Mouse (Mus musculus) layer of hippocampus, adult 2 months (tissue): ENCODE measurements around the gene Scn10a. TPM values are rescaled to one million over a fixed set of nuclear protein-coding genes. Genes with fewer than 3 reads are reported as not detected.

ENCODE experiments used
- DNase-seq, 2 experiments: peaks; one replicate each; pipeline ENCODE4 v3.0.0; 2022; ENCODE audit warnings: low spot score in 2 of 2
- H3K27ac ChIP-seq: fragments of 200-600 bp; 2 replicates; pipeline ENCODE4 v1.8.1; 2022
- H3K4me3 ChIP-seq: fragments of 200-600 bp; 2 replicates; pipeline ENCODE4 v1.8.1; 2022; ENCODE audit warnings: mild to moderate bottlenecking
- CTCF ChIP-seq: fragments of 200-600 bp; conservative IDR thresholded peaks from 2 replicates; pipeline ENCODE4 v1.8.1; 2022; ENCODE audit warnings: antibody characterized with exemption, mild to moderate bottlenecking, moderate library complexity
- total RNA-seq, 2 experiments: library from RNA; stranded (reverse); gene quantifications; 2 replicates each; pipeline ENCODE4 v1.2.3; 2021

Scn10a gene
- total RNA-seq, 2 experiments from 2014 or later: not detected

DNA sequence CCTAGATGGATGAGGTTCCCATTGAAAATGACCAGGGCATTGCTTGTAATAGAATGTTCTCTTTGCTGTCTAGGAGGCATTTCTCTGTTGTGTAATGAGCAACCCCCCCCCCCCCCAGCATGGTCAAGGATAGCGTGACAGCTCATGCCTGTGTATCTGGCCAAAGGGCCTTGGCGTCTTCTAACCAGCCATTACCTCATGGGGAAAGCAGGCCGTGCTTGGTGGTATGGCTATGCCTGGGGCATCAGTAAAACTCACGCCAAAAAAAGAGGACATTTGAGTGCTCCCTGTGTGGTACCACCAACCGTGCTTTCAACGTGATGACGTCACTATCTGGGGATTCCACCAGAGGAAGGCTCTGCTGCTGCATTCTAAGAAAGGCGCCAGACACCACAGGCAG lies 28.1 kb downstream of the Scn10a start:
- TF ChIP-seq CTCF: no peak
- H3K27ac ChIP-seq: no peak overlapping the region
- no peak overlapping the region for H3K4me3 ChIP-seq
- no peak for DNase-seq

DNA sequence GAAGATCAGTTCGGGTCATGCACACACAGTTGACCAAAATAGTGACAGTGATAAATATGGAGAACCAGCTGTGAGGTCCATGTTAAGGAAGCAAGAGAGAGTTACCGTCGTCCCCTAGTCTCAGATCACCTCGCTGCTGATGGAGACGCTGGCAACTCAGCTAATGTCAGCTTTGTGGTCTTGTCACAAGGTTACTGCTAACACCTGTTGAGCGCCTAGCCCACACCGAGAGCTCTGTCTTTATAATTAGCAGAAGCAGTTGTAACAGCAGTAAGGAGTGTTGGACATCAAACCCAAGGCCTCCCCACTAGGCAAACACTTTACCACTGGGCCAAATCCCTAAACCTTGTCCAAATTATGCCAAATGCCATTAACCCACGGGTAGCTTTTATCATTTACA lies 31.2 kb downstream of the Scn10a start:
- Histone ChIP-seq H3K4me3 (no peak overlapping the region), H3K27ac (no peak overlapping the region)
- DNase-seq: no peak
- TF ChIP-seq CTCF: no peak

DNA sequence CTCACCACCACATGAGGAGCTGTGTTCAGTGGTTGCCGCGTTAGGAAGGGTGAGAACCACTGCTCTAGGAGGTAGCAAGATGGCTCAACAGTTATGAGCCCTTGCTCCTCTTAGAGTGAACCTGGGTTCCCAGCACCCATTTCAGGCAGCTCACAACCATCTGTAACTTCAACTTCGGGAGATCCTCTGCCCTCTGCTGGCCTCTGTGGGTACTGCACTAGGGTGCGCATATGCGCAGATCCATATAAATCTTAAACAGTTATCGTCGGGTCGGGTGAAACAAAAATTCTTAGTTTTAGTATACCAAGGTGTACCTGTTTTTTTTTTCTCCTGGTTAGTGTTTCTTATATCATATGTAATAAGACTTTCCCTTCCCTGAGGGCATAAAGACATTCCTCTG lies 32.9 kb downstream of the Scn10a start:
- peak; percentile 55 for TF ChIP-seq CTCF
- DNase-seq: no peak
- H3K4me3 ChIP-seq: no peak overlapping the region
- H3K27ac ChIP-seq: no peak overlapping the region

DNA sequence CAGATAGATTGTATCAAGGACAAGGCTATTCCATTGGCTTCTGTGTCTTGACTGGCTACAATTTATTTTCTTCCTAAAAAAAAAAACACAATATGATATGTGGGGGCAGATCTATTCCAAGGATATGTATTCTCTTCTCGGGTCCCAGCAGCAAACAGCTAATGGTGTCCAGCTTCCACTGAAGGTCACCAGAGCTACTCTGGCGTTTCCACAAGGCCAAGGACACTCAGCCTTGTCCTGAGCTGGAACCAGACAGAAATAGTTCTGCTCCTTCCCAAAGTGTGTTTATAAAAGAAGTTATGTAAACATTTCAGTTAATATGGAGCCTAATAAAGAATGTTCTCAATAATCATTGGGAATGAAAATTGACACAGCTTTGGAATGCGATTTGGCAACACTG lies 38.2 kb downstream of the Scn10a start:
- DNase-seq: no peak
- no peak overlapping the region for H3K27ac ChIP-seq
- no peak overlapping the region for H3K4me3 ChIP-seq
- no peak for TF ChIP-seq CTCF

DNA sequence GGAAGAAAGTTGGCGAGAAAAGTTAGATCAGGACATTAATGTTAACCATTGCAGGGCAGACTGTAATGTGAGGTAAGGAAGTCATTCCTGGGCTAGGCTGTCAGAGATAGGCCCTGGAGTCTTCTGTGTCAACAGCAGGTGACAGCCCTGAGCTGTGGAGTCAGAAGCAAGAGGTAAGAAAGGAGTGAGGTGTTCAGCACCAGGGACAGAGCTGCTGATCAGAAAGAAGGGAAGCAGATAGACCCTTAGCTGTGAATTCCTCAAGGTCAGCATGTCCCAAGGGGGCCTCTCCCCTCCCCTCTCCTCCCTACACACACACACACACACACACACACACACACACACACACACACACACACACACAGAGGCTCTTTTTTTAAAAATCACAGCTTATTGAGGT lies 55.0 kb downstream of the Scn10a start:
- no peak overlapping the region for H3K27ac ChIP-seq
- no peak for DNase-seq
- no peak overlapping the region for H3K4me3 ChIP-seq
- no peak for TF ChIP-seq CTCF

DNA sequence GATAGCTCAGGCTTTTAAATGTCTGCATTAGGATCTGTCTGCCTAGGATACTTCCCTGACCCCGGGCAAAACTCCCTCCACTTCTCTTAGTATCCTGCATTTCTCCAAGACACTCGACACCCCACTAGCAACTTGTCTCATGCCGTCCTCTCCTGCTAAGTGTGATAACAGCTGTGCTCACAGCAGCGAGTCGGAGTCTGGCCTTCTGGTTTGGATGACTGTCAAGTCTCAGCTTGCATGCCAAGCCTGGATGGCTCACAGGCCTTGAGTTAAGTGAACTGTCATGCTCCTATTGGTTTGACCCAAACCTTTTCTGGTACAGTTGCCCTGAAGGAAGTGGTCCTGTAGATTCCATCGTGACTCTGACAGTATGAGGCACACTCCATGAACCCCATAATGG lies 63.0 kb downstream of the Scn10a start:
- no peak for DNase-seq
- no peak overlapping the region for H3K4me3 ChIP-seq
- no peak for TF ChIP-seq CTCF
- H3K27ac ChIP-seq: no peak overlapping the region

DNA sequence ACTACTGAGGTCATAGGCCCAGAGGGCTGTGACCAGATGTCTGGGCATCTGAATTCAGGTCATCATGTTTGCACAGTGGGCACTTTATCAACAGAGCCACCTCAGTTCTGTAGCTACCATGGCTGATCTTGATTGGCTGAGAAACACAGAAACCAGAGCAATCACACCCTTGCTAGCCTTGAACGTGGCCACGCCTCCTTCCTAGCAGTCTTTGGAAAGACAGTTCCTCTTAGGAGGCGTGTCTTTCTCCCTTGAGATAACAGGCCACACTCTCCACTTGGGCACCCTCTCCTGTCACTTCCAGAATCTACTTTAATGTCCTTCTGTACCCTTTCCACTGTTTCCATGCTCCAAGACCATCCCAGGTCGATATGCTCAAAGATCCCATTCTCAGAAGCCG lies 65.4 kb downstream of the Scn10a start:
- no peak overlapping the region for H3K27ac ChIP-seq
- no peak overlapping the region for H3K4me3 ChIP-seq
- no peak for DNase-seq
- TF ChIP-seq CTCF: no peak

DNA sequence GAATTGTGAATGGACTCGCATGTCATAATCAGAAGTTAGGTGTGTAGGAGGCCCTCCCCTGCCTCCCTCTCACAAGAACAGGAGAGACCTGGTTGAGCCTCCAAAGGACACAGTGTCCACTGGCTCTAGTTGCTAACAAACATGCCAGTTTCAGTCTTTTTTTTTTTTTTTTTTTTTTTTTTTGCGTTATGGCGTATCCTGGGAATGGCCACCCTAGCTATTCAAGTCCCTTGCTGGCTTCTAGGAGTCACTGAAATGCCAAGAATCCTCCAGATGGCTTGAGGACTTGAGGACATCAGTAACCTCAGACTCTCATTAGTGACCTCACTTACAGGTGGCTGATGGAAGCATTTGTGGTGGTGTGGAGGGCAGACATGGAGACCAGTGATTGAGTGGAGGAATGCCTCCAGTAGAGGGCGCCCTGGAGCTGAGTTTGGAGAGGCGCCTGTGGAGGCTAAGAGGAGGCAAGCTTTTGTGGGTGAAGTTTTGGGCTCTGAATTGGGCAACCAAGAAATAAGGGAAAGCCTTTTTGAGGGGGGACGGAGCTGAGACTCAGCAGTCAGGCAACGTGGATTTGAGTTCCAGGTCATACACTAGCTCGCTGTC lies 72.1 kb downstream of the Scn10a start:
- peak; percentile 84 for TF ChIP-seq CTCF
- Histone ChIP-seq H3K4me3 (no peak overlapping the region), H3K27ac (no peak overlapping the region)
- DNase-seq: peak; percentile 34 to 81

DNA sequence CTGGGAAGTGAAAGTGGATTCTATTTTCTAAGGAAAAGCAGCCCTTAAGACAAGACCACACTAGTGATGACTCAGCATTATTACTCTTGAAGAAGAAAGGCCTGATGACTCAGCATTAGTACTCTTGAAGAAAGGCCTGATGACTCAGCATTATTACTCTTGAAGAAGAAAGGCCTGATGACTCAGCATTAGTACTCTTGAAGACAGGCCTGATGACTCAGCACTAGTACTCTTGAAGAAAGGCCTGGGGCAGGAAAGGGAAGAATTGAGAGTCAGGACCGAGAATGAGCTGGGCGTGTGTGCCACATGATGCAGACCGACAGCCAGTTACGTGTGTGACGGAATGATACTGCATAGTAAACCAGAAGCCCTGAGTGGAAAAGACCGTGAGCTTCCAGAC lies 77.1 kb downstream of the Scn10a start:
- no peak overlapping the region for H3K4me3 ChIP-seq
- no peak for TF ChIP-seq CTCF
- H3K27ac ChIP-seq: no peak overlapping the region
- no peak for DNase-seq

DNA sequence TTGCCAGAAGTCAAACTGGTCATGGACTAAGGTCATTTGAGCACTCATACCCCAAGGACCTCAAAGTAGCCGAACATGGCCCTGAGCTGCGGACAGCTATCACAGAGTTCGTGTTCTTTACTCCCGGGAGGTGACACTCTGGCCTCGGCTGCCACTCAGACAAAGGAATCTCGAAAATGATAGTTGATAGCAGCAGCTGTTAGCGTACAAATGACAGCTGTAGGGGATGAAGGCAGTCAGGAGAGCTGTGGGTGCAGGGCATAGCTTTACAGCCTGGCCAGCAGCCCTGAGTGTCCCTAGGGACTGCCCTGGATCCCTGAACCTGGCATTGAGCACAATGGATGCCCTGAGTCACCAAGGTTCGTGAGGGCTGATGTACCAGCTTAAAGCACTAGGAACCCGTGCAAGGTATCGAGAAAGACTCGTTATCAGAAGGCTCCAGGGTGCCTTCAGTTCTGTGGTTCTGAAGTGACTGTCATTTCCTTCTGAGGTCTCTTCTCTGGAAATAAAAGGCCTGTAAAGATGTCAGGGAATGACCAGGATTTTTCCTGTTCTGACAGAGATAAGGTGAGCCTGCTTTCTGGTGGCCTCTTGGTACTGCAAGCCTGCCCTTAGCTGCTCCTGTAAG lies 84.8 kb downstream of the Scn10a start:
- DNase-seq: no peak
- TF ChIP-seq CTCF: no peak
- Histone ChIP-seq H3K27ac (no peak overlapping the region), H3K4me3 (no peak overlapping the region)

DNA sequence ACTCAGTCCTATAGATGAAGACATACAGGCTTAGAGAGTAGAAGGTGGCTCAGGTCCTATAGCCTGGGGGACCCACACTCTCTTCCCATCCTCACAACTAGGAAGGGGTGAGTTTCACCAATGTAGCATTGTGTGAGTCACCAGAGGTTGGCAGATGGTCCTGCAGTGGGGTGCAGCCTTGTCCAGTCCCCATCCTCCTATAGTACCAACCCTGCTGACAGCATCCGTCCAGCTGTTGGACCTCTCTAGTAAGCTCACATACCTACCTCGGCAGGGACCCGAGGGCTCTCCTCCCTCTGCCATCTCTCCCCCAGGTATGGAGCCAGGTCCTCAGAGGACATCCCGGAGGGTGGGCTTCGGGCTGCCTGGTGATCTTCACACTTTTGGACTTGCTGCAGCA lies 85.6 kb downstream of the Scn10a start:
- Histone ChIP-seq H3K27ac (no peak overlapping the region), H3K4me3 (no peak overlapping the region)
- DNase-seq: no peak
- TF ChIP-seq CTCF: no peak

DNA sequence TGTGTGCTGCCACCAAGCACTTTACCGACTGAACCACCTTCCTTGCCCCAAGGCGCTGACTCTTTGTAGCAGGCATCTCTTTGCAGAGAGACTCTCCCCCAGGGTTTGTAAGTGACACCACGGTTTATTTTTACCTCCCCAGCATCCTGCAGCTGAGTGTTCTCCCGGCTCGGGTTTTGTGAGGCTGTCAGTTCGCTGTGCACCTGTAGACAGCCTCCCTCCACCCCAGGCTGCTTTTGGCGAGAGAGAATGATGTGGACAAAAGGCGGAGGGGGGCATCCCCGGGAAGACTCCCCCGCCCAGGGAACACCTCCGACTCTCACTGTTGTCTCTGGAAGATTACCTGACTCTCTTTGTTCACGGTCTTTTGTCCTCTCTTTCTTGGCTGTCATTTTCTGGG lies 86.3 kb downstream of the Scn10a start:
- H3K4me3 ChIP-seq: no peak overlapping the region
- no peak for TF ChIP-seq CTCF
- DNase-seq: no peak
- H3K27ac ChIP-seq: no peak overlapping the region

DNA sequence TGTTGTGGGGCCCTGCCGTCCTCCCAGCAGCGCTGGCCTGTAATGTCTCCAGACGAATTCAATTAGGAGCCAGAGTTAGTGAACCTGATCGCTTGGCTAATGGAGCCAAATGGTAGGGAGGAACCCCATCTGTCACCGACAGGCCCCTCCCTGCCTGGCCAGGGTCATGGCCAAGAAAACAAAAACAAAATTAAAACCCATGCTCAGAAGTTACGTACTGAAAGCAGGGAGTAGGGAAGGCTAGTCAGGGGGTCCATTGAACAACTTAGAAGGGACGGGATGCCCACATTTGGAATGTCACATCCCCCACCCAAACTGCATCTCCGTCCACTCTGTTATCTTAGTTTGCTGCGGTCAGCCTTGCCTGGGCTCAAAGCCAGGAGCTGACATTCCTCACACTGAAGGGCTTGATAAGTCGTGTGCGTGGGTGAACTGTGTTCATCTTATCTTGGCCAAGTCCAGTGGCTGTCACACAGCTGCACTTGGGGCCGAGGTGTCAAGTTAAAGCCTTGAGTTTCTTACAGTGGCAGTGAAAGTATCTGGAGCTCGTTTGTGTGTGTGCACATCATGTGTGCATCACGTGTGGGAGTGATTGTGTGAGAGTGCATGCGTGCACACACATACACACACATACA lies 87.1 kb downstream of the Scn10a start:
- no peak for DNase-seq
- no peak for TF ChIP-seq CTCF
- Histone ChIP-seq H3K4me3 (no peak overlapping the region), H3K27ac (no peak overlapping the region)

DNA sequence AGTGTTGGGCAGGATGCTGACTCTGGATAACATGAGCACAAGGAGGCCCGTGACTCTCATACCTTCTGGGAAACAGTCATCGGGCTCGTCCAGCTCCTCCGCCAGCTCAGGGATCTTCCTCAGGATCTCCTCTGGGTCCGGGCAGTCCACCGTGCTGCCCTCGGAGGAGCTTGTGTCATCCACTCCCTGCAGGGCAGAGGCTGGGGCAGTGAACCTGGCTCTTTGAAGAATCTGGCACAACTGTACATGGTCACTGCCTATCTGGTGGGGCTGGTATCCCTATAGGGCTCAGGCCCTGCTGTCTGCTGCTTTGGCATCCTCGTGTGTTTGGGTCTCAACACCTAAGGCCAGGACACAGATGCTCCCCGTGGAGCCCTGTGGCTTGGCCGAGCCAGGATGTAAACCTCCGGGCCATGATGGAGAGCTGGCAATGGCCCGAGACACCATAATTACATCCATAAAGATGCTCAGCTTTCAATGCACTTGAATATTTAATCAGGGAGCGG lies 87.7 kb downstream of the Scn10a start:
- no peak for TF ChIP-seq CTCF
- no peak for DNase-seq
- Histone ChIP-seq H3K4me3 (no peak overlapping the region), H3K27ac (no peak overlapping the region)
